Mouse (Mus musculus): ENCODE results near the gene Phactr2. TPM values are rescaled to one million over a fixed set of nuclear protein-coding genes. Genes with fewer than 3 reads are reported as not detected.

Phactr2 gene
- polyA plus RNA-seq, 1 experiment from 2014 or later = 28.8 TPM

- no peak overlapping the region for H3K27ac ChIP-seq (replicated peaks; ENCODE audit: low read depth, low read length)
- H3K9me3 ChIP-seq (ENCODE audit: control insufficient read depth, low read length) = no peaks in the 10 kb centered on the region
- H3K4me3 ChIP-seq (ENCODE audit: low read depth, low read length) = no peak overlapping the region
- no peaks in the 10 kb centered on the region for H3K4me1 ChIP-seq (ENCODE audit: control insufficient read depth, insufficient read depth, low read length)
- H3K27me3 ChIP-seq (ENCODE audit: control insufficient read depth, insufficient read depth, low read length) = no peaks in the 10 kb centered on the region
- 73% methylated on average over 7 of the region's 7 CpGs for WGBS
- H3K36me3 ChIP-seq (ENCODE audit: control insufficient read depth, insufficient read depth, low read length) = peaks cover 4% of the 10 kb centered on the region
- DNase-seq (ENCODE audit: low spot score) (no peak), ATAC-seq (ENCODE audit: insufficient number of reproducible peaks, low FRiP score, low TSS enrichment, low read depth) (no peak)
- no peak overlapping the region for H3K9ac ChIP-seq (ENCODE audit: low read length)
- H3K4me2 ChIP-seq (ENCODE audit: low read depth, severe bottlenecking) = no peak overlapping the region
Measured at GRCm38 (mm10) chr10:13256196-13256595, 218.0 kb downstream of the Phactr2 start.

- H3K27ac ChIP-seq (replicated peaks; ENCODE audit: low read depth, low read length) = no peak overlapping the region
- ATAC-seq (ENCODE audit: insufficient number of reproducible peaks, low FRiP score, low TSS enrichment, low read depth) (no peak), DNase-seq (ENCODE audit: low spot score) (no peak)
- H3K4me3 ChIP-seq (ENCODE audit: low read depth, low read length) = no peak overlapping the region
- H3K27me3 ChIP-seq (ENCODE audit: control insufficient read depth, insufficient read depth, low read length) = no peaks in the 10 kb centered on the region
- peaks cover 4% of the 10 kb centered on the region for H3K36me3 ChIP-seq (ENCODE audit: control insufficient read depth, insufficient read depth, low read length)
- no peaks in the 10 kb centered on the region for H3K9me3 ChIP-seq (ENCODE audit: control insufficient read depth, low read length)
- H3K9ac ChIP-seq (ENCODE audit: low read length) = no peak overlapping the region
- H3K4me1 ChIP-seq (ENCODE audit: control insufficient read depth, insufficient read depth, low read length) = no peaks in the 10 kb centered on the region
- no peak overlapping the region for H3K4me2 ChIP-seq (ENCODE audit: low read depth, severe bottlenecking)
- 72% methylated on average over 2 of the region's 2 CpGs for WGBS
Measured at GRCm38 (mm10) chr10:13250280-13250679, 223.9 kb downstream of the Phactr2 start.

GRCm38 (mm10) chr10:13249126-13249525, 225.1 kb downstream of the Phactr2 start:
- Histone ChIP-seq H3K9me3 (ENCODE audit: control insufficient read depth, low read length) (no peaks in the 10 kb centered on the region), H3K9ac (ENCODE audit: low read length) (no peak overlapping the region), H3K4me2 (ENCODE audit: low read depth, severe bottlenecking) (no peak overlapping the region), H3K4me1 (ENCODE audit: control insufficient read depth, insufficient read depth, low read length) (no peaks in the 10 kb centered on the region), H3K36me3 (ENCODE audit: control insufficient read depth, insufficient read depth, low read length) (peaks cover 4% of the 10 kb centered on the region), H3K27ac (replicated peaks; ENCODE audit: low read depth, low read length) (no peak overlapping the region), H3K27me3 (ENCODE audit: control insufficient read depth, insufficient read depth, low read length) (no peaks in the 10 kb centered on the region), H3K4me3 (ENCODE audit: low read depth, low read length) (no peak overlapping the region)
- ATAC-seq (ENCODE audit: insufficient number of reproducible peaks, low FRiP score, low TSS enrichment, low read depth) (no peak), DNase-seq (ENCODE audit: low spot score) (no peak)
- WGBS = 92% methylated on average over 8 of the region's 8 CpGs

GRCm38 (mm10) chr10:13245714-13246113, 228.5 kb downstream of the Phactr2 start:
- Histone ChIP-seq H3K27ac (replicated peaks; ENCODE audit: low read depth, low read length) (no peak overlapping the region), H3K27me3 (ENCODE audit: control insufficient read depth, insufficient read depth, low read length) (no peaks in the 10 kb centered on the region), H3K9me3 (ENCODE audit: control insufficient read depth, low read length) (no peaks in the 10 kb centered on the region), H3K9ac (ENCODE audit: low read length) (no peak overlapping the region), H3K4me3 (ENCODE audit: low read depth, low read length) (no peak overlapping the region), H3K4me1 (ENCODE audit: control insufficient read depth, insufficient read depth, low read length) (no peaks in the 10 kb centered on the region), H3K4me2 (ENCODE audit: low read depth, severe bottlenecking) (no peak overlapping the region), H3K36me3 (ENCODE audit: control insufficient read depth, insufficient read depth, low read length) (no peaks in the 10 kb centered on the region; the same call in 1 of the 2 replicates)
- ATAC-seq (ENCODE audit: insufficient number of reproducible peaks, low FRiP score, low TSS enrichment, low read depth) (no peak), DNase-seq (ENCODE audit: low spot score) (no peak)
- 73% methylated on average over 6 of the region's 6 CpGs for WGBS

- Histone ChIP-seq H3K36me3 (ENCODE audit: control insufficient read depth, insufficient read depth, low read length) (no peaks in the 10 kb centered on the region; the same call in 1 of the 2 replicates), H3K4me2 (ENCODE audit: low read depth, severe bottlenecking) (no peak overlapping the region), H3K4me1 (ENCODE audit: control insufficient read depth, insufficient read depth, low read length) (no peaks in the 10 kb centered on the region), H3K9me3 (ENCODE audit: control insufficient read depth, low read length) (no peaks in the 10 kb centered on the region), H3K27me3 (ENCODE audit: control insufficient read depth, insufficient read depth, low read length) (no peaks in the 10 kb centered on the region), H3K4me3 (ENCODE audit: low read depth, low read length) (no peak overlapping the region), H3K27ac (replicated peaks; ENCODE audit: low read depth, low read length) (no peak overlapping the region), H3K9ac (ENCODE audit: low read length) (no peak overlapping the region)
- ATAC-seq (ENCODE audit: insufficient number of reproducible peaks, low FRiP score, low TSS enrichment, low read depth) (no peak), DNase-seq (ENCODE audit: low spot score) (no peak)
- WGBS = 33% methylated on average over 3 of the region's 3 CpGs
Measured at GRCm38 (mm10) chr10:13244192-13244591, 230.0 kb downstream of the Phactr2 start.

- Histone ChIP-seq H3K9me3 (ENCODE audit: control insufficient read depth, low read length) (no peaks in the 10 kb centered on the region), H3K4me3 (ENCODE audit: low read depth, low read length) (no peak overlapping the region), H3K27me3 (ENCODE audit: control insufficient read depth, insufficient read depth, low read length) (no peaks in the 10 kb centered on the region), H3K4me1 (ENCODE audit: control insufficient read depth, insufficient read depth, low read length) (no peaks in the 10 kb centered on the region), H3K27ac (replicated peaks; ENCODE audit: low read depth, low read length) (no peak overlapping the region), H3K4me2 (ENCODE audit: low read depth, severe bottlenecking) (no peak overlapping the region), H3K9ac (ENCODE audit: low read length) (no peak overlapping the region), H3K36me3 (ENCODE audit: control insufficient read depth, insufficient read depth, low read length) (no peaks in the 10 kb centered on the region)
- DNase-seq (ENCODE audit: low spot score) (no peak), ATAC-seq (ENCODE audit: insufficient number of reproducible peaks, low FRiP score, low TSS enrichment, low read depth) (no peak)
- WGBS = 70% methylated on average over 4 of the region's 4 CpGs
Measured at GRCm38 (mm10) chr10:13240431-13240830, 233.8 kb downstream of the Phactr2 start.

- 94% methylated on average over 4 of the region's 4 CpGs for WGBS
- no peak overlapping the region for H3K9ac ChIP-seq (ENCODE audit: low read length)
- H3K27me3 ChIP-seq (ENCODE audit: control insufficient read depth, insufficient read depth, low read length) = no peaks in the 10 kb centered on the region
Measured at GRCm38 (mm10) chr10:13238188-13238587, 236.0 kb downstream of the Phactr2 start.

GRCm38 (mm10) chr10:13236866-13237265, 237.3 kb downstream of the Phactr2 start:
- no peak; the same call in 1 of the 2 replicates for ATAC-seq (ENCODE audit: insufficient number of reproducible peaks, low FRiP score, low TSS enrichment, low read depth)
- WGBS = 89% methylated on average over 5 of the region's 5 CpGs

More at GRCm38 (mm10) chr10:13238188-13238587, 236.0 kb downstream of the Phactr2 start:
- H3K27ac ChIP-seq (replicated peaks; ENCODE audit: low read depth, low read length) = no peak overlapping the region
- no peaks in the 10 kb centered on the region for H3K4me1 ChIP-seq (ENCODE audit: control insufficient read depth, insufficient read depth, low read length)
- no peaks in the 10 kb centered on the region for H3K9me3 ChIP-seq (ENCODE audit: control insufficient read depth, low read length)
- no peak overlapping the region for H3K4me2 ChIP-seq (ENCODE audit: low read depth, severe bottlenecking)
- H3K4me3 ChIP-seq (ENCODE audit: low read depth, low read length) = no peak overlapping the region
- ATAC-seq (ENCODE audit: insufficient number of reproducible peaks, low FRiP score, low TSS enrichment, low read depth) (no peak), DNase-seq (ENCODE audit: low spot score) (no peak)
- no peaks in the 10 kb centered on the region for H3K36me3 ChIP-seq (ENCODE audit: control insufficient read depth, insufficient read depth, low read length)

GRCm38 (mm10) chr10:13234503-13234902, 239.7 kb downstream of the Phactr2 start:
- Histone ChIP-seq H3K36me3 (ENCODE audit: control insufficient read depth, insufficient read depth, low read length) (no peaks in the 10 kb centered on the region), H3K4me1 (ENCODE audit: control insufficient read depth, insufficient read depth, low read length) (no peaks in the 10 kb centered on the region), H3K4me3 (ENCODE audit: low read depth, low read length) (no peak overlapping the region), H3K27ac (replicated peaks; ENCODE audit: low read depth, low read length) (no peak overlapping the region), H3K9ac (ENCODE audit: low read length) (no peak overlapping the region), H3K27me3 (ENCODE audit: control insufficient read depth, insufficient read depth, low read length) (no peaks in the 10 kb centered on the region), H3K4me2 (ENCODE audit: low read depth, severe bottlenecking) (no peak overlapping the region), H3K9me3 (ENCODE audit: control insufficient read depth, low read length) (no peaks in the 10 kb centered on the region)
- ATAC-seq (ENCODE audit: insufficient number of reproducible peaks, low FRiP score, low TSS enrichment, low read depth) (no peak), DNase-seq (ENCODE audit: low spot score) (no peak)
- 89% methylated on average over 3 of the region's 3 CpGs for WGBS

More at GRCm38 (mm10) chr10:13236866-13237265, 237.3 kb downstream of the Phactr2 start:
- Histone ChIP-seq H3K4me3 (ENCODE audit: low read depth, low read length) (no peak overlapping the region), H3K9ac (ENCODE audit: low read length) (no peak overlapping the region), H3K27ac (replicated peaks; ENCODE audit: low read depth, low read length) (no peak overlapping the region), H3K36me3 (ENCODE audit: control insufficient read depth, insufficient read depth, low read length) (no peaks in the 10 kb centered on the region), H3K4me2 (ENCODE audit: low read depth, severe bottlenecking) (no peak overlapping the region), H3K9me3 (ENCODE audit: control insufficient read depth, low read length) (no peaks in the 10 kb centered on the region), H3K4me1 (ENCODE audit: control insufficient read depth, insufficient read depth, low read length) (no peaks in the 10 kb centered on the region), H3K27me3 (ENCODE audit: control insufficient read depth, insufficient read depth, low read length) (no peaks in the 10 kb centered on the region)
- DNase-seq (ENCODE audit: low spot score) = no peak

All from limb, embryonic 11.5 days (tissue).